Mouse (Mus musculus): ENCODE measurements at regions not wholly inside any gene's neighbourhood (a gene's known extent, or its start where the extent isn't known, plus 50 kb on each side); places are given as distances from the start of the nearest gene placed in this dataset.

DNA sequence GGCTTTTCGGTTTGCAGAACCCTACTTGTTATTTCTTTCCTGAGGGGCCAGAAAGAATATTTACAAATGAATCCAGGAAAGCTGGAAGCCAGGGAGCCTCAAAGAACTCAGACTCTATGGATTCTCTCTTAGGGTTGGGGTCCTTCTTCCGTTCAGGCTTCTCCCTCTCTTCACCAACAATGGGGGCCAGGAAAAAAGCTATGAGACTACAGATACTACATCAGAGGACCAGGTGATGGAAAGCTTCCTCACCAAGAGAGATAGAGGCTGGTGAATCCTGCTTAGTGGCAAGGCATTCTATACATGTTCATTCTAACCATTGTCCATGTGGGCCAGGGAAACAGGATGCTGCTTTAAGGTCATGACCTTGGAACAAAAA, 434.9 kb downstream of the Cmpk2 start:
- H3K27ac ChIP-seq (ENCODE audit: low read depth): no peak overlapping the region
- peak overlapping the region; percentile 34; the same call in 1 of the 2 replicates for H3K4me2 ChIP-seq (ENCODE audit: low read length)
- ATAC-seq (replicated peaks; ENCODE audit: low FRiP score, low TSS enrichment, low read depth) (no peak), DNase-seq (ENCODE audit: low spot score) (no peak)
- no peak overlapping the region for H3K9ac ChIP-seq (ENCODE audit: low read length)
- no peaks in the 10 kb centered on the region for H3K36me3 ChIP-seq (ENCODE audit: control insufficient read depth, insufficient read depth, low read length)
- H3K4me3 ChIP-seq (ENCODE audit: low read depth, low read length): no peak overlapping the region
- 36% methylated on average over 2 of the region's 2 CpGs for WGBS
- H3K4me1 ChIP-seq (replicated peaks; ENCODE audit: control insufficient read depth, insufficient read depth, low read length): no peaks in the 10 kb centered on the region; the same call in 1 of the 2 replicates
- H3K9me3 ChIP-seq (ENCODE audit: control insufficient read depth, low read length): 0 out of 2 replicates have a peak, but pooled peaks cover under 1% of the 10 kb centered on the region
- no peaks in the 10 kb centered on the region for H3K27me3 ChIP-seq (replicated peaks; ENCODE audit: control insufficient read depth, insufficient read depth, low read length)

DNA sequence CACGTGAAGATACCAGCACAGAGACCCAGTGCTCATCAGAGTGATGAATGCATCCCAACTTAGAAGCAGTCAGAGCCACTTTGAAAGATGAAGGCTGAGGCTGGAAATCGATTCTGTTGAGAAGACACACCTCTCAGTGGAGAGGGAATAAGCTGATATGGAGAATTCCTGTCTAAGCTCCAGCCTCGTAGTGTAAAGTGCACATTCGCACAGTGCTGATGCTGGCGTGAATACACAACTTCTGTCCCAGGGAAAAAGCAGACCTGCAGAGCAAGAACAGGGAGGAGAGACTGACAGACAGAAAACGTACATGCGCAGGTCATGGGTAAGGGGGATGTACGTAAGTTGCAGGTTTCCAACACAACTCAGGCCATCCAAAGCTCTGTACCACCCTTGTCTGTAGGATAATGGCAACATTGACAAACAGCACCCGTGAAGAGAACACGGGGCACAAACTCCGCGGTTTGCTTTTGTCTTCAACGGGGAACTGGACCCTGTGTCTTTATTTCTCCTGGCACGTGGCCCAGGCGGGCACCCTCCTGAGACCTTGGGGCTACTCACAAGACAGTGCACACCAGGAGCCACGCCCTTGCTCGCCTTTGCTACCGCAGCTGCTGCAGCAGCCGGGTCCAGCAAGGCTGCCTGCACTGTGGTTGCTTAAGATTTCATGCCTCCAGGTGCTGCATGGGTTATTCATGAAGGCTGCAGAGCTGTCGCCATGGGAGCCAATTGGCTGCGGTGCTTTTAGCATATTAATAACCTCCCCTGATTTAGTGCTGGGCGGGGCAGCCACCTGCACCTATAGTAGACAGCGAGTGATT, 434.3 kb downstream of the Cmpk2 start:
- Histone ChIP-seq H3K4me1 (replicated peaks; ENCODE audit: control insufficient read depth, insufficient read depth, low read length) (no peaks in the 10 kb centered on the region; the same call in 1 of the 2 replicates), H3K4me2 (ENCODE audit: low read length) (peak overlapping the region; percentile 34), H3K9ac (ENCODE audit: low read length) (no peak overlapping the region), H3K36me3 (ENCODE audit: control insufficient read depth, insufficient read depth, low read length) (no peaks in the 10 kb centered on the region), H3K9me3 (ENCODE audit: control insufficient read depth, low read length) (no peaks in the 10 kb centered on the region), H3K27me3 (replicated peaks; ENCODE audit: control insufficient read depth, insufficient read depth, low read length) (no peaks in the 10 kb centered on the region), H3K4me3 (ENCODE audit: low read depth, low read length) (no peak overlapping the region; the same call in 1 of the 2 replicates), H3K27ac (ENCODE audit: low read depth) (no peak overlapping the region)
- peak; percentile 76 for ATAC-seq (replicated peaks; ENCODE audit: low FRiP score, low TSS enrichment, low read depth)
- WGBS: 27% methylated on average over 23 of the region's 23 CpGs
- DNase-seq (ENCODE audit: low spot score): peak; percentile 63

DNA sequence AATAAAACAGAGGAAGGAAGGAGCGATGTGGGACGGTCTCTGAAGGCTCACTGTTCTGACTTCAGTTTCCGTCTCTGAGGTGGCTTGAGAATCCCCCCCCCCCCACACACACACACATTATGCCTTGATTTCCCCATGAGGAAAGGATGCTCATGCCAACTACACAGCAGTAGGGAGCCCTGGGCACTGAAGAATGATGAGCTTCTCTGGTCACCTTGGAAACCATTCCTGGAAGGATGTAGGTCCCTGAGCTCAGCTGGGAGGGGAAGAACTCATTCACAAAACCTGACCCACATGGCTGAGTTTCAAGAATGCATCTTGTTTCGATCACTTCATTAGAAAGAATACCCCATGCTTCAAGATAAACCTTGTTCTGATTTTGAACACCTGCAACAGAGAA, 422.2 kb downstream of the Cmpk2 start:
- H3K36me3 ChIP-seq (ENCODE audit: control insufficient read depth, insufficient read depth, low read length): no peaks in the 10 kb centered on the region
- no peak overlapping the region for H3K9ac ChIP-seq (ENCODE audit: low read length)
- ATAC-seq (replicated peaks; ENCODE audit: low FRiP score, low TSS enrichment, low read depth): no peak
- no peaks in the 10 kb centered on the region for H3K4me1 ChIP-seq (replicated peaks; ENCODE audit: control insufficient read depth, insufficient read depth, low read length)
- H3K27ac ChIP-seq (ENCODE audit: low read depth): no peak overlapping the region
- DNase-seq (ENCODE audit: low spot score): no peak
- no peaks in the 10 kb centered on the region for H3K9me3 ChIP-seq (ENCODE audit: control insufficient read depth, low read length)
- WGBS: 60% methylated on average over 4 of the region's 4 CpGs
- H3K4me3 ChIP-seq (ENCODE audit: low read depth, low read length): no peak overlapping the region
- no peak overlapping the region for H3K4me2 ChIP-seq (ENCODE audit: low read length)
- no peaks in the 10 kb centered on the region for H3K27me3 ChIP-seq (replicated peaks; ENCODE audit: control insufficient read depth, insufficient read depth, low read length)

DNA sequence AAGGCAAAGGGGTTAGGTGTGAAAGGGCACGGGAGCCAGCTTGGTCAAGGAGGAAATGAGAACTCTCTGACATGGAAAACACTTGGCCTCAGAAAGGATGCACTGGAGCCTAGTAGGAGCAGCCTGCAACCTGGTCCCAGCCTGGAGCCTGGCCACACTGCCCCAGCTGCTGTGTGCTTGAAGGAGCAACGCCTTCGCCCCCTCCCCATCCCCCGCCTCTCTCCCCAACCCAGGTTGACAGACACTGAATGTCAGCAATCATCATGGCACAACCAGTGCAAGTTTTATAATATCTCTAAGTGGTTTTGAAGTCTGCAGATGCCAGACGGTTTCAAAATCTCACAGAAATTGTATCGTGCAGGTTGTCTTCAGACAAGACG, 417.6 kb downstream of the Cmpk2 start:
- Histone ChIP-seq H3K9me3 (ENCODE audit: control insufficient read depth, low read length) (no peaks in the 10 kb centered on the region), H3K27ac (ENCODE audit: low read depth) (no peak overlapping the region), H3K4me3 (ENCODE audit: low read depth, low read length) (no peak overlapping the region), H3K27me3 (replicated peaks; ENCODE audit: control insufficient read depth, insufficient read depth, low read length) (no peaks in the 10 kb centered on the region), H3K36me3 (ENCODE audit: control insufficient read depth, insufficient read depth, low read length) (no peaks in the 10 kb centered on the region), H3K4me2 (ENCODE audit: low read length) (no peak overlapping the region), H3K4me1 (replicated peaks; ENCODE audit: control insufficient read depth, insufficient read depth, low read length) (no peaks in the 10 kb centered on the region), H3K9ac (ENCODE audit: low read length) (no peak overlapping the region)
- 70% methylated on average over 7 of the region's 7 CpGs for WGBS
- no peak for DNase-seq (ENCODE audit: low spot score)
- no peak for ATAC-seq (replicated peaks; ENCODE audit: low FRiP score, low TSS enrichment, low read depth)

DNA sequence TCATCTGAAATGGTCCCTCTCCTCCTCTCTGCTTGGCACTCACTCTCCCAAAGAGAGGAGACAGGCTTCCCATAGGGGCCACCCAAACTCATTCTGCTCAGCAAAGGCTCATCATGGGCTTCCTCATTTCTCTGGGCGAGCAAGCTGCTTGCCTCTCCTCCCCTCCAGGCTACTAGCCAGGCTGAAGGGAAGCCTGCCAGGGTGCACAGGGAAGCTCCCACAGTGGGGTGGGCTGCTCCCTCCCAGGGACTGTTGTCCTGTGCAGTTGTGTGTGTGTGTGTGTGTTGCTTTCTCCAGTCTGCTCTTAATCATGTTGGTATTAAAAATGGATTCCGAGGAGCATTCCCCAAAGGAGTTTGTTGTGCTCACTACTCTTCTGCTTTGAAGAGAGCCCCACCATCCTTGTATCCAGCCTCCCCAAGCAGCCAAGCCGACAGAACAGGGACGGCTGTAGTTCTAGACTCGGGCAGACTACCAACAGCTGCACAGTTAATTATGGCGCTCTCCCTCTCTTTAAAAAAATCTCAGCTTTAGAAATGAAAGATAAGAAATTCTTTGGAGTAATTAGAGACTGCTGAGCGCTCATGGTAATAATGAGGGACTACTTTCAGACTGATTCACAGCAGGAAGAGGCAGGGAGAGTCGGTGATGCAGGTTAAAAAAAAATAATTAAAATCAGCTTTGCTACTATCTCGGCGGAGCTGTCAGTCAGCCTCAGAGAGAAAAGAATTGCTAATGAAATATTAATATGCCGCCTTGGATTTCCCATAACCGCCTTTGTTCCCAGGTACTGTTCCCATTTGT, 417.0 kb downstream of the Cmpk2 start:
- 64% methylated on average over 12 of the region's 12 CpGs for WGBS
- ATAC-seq (replicated peaks; ENCODE audit: low FRiP score, low TSS enrichment, low read depth): no peak
- H3K4me1 ChIP-seq (replicated peaks; ENCODE audit: control insufficient read depth, insufficient read depth, low read length): no peaks in the 10 kb centered on the region
- DNase-seq (ENCODE audit: low spot score): peak; percentile 48
- H3K27ac ChIP-seq (ENCODE audit: low read depth): no peak overlapping the region
- H3K4me3 ChIP-seq (ENCODE audit: low read depth, low read length): no peak overlapping the region
- H3K9ac ChIP-seq (ENCODE audit: low read length): no peak overlapping the region
- H3K9me3 ChIP-seq (ENCODE audit: control insufficient read depth, low read length): no peaks in the 10 kb centered on the region
- no peaks in the 10 kb centered on the region for H3K27me3 ChIP-seq (replicated peaks; ENCODE audit: control insufficient read depth, insufficient read depth, low read length)
- H3K4me2 ChIP-seq (ENCODE audit: low read length): no peak overlapping the region
- H3K36me3 ChIP-seq (ENCODE audit: control insufficient read depth, insufficient read depth, low read length): no peaks in the 10 kb centered on the region

DNA sequence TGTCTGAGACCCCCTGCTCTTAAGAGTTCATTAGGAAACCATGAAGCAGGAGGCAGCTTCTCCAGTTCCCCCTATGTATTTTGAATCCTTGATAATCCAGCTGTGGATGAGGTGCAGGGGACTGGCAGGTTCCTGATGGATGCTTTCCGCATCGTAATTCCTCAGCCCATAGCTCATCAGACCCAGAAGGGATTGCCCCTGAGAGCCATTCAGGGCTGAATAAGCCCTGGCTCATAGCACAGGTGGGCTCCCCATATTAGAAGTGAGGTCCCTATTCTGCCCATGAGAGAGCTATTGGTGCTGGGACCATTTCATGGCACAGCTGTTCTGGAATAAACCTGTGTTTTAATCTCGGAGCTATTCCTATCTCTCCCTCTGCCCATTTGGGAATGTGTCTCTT, 416.1 kb downstream of the Cmpk2 start:
- H3K9ac ChIP-seq (ENCODE audit: low read length): no peak overlapping the region
- no peaks in the 10 kb centered on the region for H3K9me3 ChIP-seq (ENCODE audit: control insufficient read depth, low read length)
- H3K4me1 ChIP-seq (replicated peaks; ENCODE audit: control insufficient read depth, insufficient read depth, low read length): no peaks in the 10 kb centered on the region
- DNase-seq (ENCODE audit: low spot score): no peak
- no peak for ATAC-seq (replicated peaks; ENCODE audit: low FRiP score, low TSS enrichment, low read depth)
- no peaks in the 10 kb centered on the region for H3K36me3 ChIP-seq (ENCODE audit: control insufficient read depth, insufficient read depth, low read length)
- 79% methylated on average over 3 of the region's 3 CpGs for WGBS
- no peaks in the 10 kb centered on the region for H3K27me3 ChIP-seq (replicated peaks; ENCODE audit: control insufficient read depth, insufficient read depth, low read length)
- no peak overlapping the region for H3K27ac ChIP-seq (ENCODE audit: low read depth)
- H3K4me2 ChIP-seq (ENCODE audit: low read length): no peak overlapping the region
- no peak overlapping the region for H3K4me3 ChIP-seq (ENCODE audit: low read depth, low read length)

DNA sequence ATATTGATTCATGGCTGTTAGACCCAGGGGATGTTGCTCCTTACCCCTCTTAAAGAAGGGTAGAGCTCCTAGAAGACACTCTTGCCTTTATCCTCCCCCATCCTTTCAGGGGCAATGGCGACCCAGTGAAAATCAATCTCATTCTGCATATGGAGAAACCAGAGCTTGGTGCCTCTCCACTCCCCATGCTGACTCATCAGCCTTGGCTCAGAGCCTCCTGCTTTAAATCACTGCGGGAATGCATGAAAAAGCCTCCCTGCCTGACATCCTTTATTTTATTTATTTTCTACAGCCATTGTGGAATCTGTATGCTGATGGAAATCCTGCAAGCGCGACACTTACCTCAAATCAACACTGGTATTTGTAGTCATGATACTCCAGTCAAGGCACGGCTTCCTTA, 415.2 kb downstream of the Cmpk2 start:
- Histone ChIP-seq H3K9me3 (ENCODE audit: control insufficient read depth, low read length) (no peaks in the 10 kb centered on the region), H3K27ac (ENCODE audit: low read depth) (no peak overlapping the region), H3K27me3 (replicated peaks; ENCODE audit: control insufficient read depth, insufficient read depth, low read length) (no peaks in the 10 kb centered on the region), H3K4me1 (replicated peaks; ENCODE audit: control insufficient read depth, insufficient read depth, low read length) (no peaks in the 10 kb centered on the region), H3K9ac (ENCODE audit: low read length) (no peak overlapping the region), H3K4me3 (ENCODE audit: low read depth, low read length) (no peak overlapping the region), H3K36me3 (ENCODE audit: control insufficient read depth, insufficient read depth, low read length) (no peaks in the 10 kb centered on the region), H3K4me2 (ENCODE audit: low read length) (no peak overlapping the region)
- WGBS: 29% methylated on average over 5 of the region's 5 CpGs
- ATAC-seq (replicated peaks; ENCODE audit: low FRiP score, low TSS enrichment, low read depth) (no peak), DNase-seq (ENCODE audit: low spot score) (peak; percentile 60)

DNA sequence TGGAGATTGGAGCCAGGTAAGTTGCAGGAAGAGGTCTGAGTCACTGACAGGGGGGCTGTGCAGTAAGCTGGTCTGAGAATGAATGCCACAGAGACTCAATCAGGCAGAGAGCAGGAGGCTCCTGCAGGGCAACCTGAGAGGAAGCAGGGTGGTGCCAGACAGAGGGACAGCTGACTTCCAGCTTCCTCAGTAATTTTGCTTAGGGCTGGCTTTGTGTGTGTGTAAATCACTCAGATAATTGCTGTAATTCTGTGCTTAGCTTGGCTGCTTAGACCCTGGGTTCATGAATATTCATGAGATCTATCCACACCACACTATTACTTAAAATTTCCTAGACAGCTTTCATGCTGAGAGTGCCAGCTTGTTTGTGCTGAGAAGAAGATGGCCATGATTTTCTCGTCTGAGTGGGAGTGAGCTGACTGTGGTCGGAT, 408.7 kb downstream of the Cmpk2 start:
- H3K4me2 ChIP-seq (ENCODE audit: low read length): no peak overlapping the region
- no peak overlapping the region for H3K4me3 ChIP-seq (ENCODE audit: low read depth, low read length)
- DNase-seq (ENCODE audit: low spot score) (no peak), ATAC-seq (replicated peaks; ENCODE audit: low FRiP score, low TSS enrichment, low read depth) (no peak)
- no peaks in the 10 kb centered on the region for H3K9me3 ChIP-seq (ENCODE audit: control insufficient read depth, low read length)
- 73% methylated on average over 2 of the region's 2 CpGs for WGBS
- H3K4me1 ChIP-seq (replicated peaks; ENCODE audit: control insufficient read depth, insufficient read depth, low read length): no peaks in the 10 kb centered on the region
- no peaks in the 10 kb centered on the region for H3K27me3 ChIP-seq (replicated peaks; ENCODE audit: control insufficient read depth, insufficient read depth, low read length)
- H3K9ac ChIP-seq (ENCODE audit: low read length): no peak overlapping the region
- H3K36me3 ChIP-seq (ENCODE audit: control insufficient read depth, insufficient read depth, low read length): no peaks in the 10 kb centered on the region
- H3K27ac ChIP-seq (ENCODE audit: low read depth): no peak overlapping the region
